Mouse (Mus musculus): Measurements from ENCODE around the gene 2310039H08Rik.

2310039H08Rik gene

DNA sequence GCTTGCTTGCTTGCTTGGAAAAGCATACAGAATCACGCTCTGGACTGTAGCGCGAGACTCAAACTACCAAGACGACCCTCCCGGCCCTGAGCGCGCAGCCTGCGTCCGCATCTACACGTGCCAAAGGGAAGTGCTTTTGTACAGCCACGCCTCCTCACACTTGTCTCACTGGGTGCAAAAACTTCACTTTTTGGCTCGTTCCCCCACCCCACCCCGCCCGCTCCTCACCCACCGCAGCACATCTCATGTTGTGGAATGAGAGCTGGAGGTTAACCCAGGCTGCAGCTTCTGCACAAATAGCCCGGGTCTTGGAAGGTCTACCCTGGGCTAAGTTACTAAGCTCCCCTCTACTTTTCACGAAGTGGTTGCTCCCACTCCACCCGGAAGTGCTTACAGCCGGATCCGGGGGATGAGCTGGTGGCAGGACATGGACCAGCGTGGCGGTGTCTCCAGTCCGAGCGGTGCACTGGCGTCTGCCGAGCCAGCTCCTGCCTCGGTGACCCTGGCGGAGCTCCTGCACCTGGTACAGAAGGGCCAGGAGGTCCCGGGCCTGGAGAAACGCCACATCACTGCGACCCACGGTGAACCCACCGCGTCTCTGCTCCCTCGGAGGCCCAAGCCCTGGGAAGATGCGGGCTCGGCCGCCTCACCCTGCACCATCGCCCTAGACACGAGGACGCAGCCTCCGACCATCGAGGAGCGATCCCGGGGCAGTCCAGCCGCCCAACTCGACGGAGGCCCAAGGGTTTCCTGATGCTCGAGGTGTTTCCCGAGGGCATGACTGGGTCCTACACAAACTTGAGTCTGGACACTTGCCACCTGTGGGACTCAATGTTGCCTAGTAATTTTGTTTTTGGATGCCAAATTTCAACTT is at the start of gene 2310039H08Rik:
TSS of gene 2310039H08Rik (plus strand) at position 232 of the 874 bp plus-strand sequence.
- peak; percentile 95 for DNase-seq

DNA sequence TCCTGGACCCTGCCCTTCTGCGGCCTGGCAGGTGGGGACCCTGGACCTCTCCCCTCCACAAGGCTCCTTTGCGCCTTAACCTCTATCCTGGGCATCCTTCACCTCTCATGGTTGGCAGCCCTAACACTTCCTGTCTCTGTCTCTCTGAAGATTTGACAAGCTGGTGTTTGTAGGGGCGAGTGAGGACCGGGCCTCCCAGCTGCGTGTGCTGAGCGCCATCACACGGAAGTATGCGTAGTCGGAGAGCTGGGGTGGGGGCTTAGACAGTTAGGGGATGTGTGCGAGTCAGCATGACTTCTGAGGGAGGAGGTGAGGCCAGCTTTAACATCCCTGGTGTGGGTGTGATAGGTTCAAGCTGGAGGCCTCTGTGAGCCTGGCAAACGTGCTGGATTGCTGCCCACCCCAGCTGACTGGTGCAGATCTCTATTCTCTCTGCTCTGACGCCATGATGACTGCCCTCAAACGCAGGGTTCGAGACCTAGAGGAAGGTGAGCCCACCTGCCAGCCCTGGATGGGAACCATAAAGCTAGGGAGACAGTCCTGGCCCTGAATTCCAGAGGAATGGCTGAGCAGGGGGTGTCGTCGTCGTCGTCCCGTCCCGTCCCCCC is 47.9 kb upstream of the 2310039H08Rik start:
- DNase-seq: no peak

DNA sequence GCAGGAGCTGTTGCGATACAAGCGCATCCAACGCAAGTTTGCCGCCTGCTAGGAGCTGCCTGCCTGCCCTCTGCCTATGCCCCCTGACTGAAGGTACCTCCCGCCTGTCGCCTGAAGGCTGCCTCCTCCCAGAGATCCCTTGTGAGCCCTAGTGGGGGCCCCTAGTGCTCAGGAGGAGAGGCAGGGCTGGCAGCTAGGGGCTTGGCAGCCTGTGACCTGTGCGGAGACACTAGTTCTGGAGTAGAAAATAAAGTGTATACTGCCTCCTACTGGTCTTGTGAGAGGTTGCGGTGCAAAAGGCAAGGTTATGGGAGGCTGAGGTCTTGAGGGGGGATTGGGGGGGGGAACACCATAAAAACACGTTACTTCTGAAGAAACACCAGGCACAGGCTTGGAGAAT is 47.2 kb upstream of the 2310039H08Rik start:
- peak; percentile 80 for DNase-seq

DNA sequence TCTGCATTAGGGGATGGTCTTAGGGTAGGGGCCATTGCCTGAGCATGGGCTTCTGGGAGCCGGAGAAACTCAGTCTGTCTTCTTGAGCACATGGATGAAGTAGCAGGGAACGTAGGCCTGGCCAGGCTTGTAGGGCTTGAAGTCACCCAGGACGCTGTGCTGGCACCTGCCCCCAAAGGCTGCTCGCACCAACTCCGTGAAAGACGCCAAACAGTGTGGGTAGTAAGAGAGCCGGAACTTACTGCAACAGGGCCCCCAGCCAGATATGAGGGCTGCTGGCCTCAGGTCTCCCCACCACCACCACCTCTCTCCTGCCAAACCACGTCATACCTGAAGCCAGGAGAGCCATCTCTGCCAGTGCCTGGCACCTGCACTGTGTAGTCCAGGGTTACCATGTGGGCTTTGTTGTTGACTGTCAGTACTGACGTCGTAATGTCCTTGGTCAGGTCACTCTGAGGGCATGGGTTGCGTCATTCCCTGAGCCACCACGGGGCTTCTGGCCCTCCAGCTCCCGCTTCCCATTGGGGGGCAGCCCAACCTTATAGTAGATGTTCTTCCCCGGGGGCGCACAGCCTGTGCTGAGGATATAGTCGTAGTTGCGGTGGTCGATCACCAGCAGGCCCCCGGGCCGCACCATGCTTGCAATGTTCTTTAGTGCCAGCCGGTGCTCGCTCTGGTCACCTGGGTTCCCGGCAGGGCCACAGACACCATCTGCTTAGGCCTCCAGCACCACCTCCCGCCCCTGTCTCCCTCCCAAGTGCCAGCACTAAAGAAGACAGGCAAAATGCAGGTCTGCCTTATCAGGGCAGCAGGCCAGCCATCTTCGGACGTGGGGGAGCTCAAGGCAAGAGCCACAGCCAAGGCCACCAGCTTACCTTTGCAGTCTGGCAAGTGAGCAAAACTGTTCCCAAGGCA is 46.4 kb upstream of the 2310039H08Rik start:
- no peak for DNase-seq

DNA sequence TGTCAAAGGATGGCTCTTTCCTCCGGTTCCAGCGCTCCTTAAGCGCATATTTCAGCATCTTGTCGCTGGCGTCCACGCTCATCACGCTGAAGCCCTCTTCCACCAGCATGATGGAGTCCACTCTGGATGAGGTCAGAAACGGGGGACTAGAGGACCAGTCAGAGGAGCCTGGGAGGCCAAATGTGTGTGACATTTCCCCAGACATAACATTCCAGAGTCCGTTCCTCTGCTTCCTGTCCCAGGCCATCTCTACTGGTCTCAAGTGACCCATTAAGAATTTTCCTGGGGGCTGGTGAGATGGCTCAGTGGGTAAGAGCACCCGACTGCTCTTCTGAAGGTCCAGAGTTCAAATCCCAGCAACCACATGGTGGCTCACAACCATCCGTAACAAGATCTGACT is 45.2 kb upstream of the 2310039H08Rik start:
- DNase-seq: no peak

DNA sequence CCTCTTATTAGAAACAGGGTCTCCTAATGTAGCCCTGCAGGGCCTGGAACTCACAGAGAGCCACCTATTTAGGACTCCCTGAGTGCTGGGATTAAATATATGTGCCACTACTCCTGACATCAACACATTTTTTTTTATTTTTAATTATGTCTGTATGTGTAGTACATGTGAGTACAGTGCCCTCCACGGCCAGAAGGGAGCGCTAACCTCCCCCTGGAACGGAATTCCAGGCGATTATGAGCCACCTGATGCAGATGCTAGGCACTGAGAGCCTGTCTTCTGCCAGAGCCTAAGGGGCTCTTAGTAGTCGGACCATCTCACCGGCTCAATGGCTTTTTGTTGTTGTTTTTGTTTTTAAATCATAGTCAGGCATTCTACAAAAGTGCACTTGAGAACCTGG is 44.4 kb upstream of the 2310039H08Rik start:
- peak; percentile 30 for DNase-seq

- no peak for DNase-seq
Measured at GRCm38 (mm10) chr17:46728496-46728895, 43.9 kb upstream of the 2310039H08Rik start.

DNA sequence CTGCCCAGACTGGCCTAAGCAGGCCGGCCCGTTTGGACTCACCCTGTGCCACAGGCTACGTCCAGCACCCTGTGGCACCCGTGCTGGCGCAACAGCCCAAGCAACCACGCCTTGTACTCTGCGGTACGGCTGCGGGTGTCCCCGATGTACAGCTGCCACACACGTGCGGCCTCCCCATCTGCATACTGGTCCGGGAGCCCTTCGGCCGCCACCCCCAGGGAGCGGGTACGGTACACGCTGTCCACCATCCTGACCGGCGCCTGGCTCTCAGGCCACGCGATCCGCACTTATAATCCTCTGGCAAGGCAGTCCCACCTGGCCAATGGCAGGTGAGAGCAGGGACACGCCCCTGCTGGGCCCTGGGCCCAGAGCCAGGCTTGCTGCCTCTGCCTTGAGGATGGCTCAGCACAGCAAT is 43.5 kb upstream of the 2310039H08Rik start, which contains the start of gene Gnmt:
TSS of gene Gnmt (minus strand) at position 265 of the 415 bp plus-strand sequence.
- DNase-seq: peak; percentile 20

GRCm38 (mm10) chr17:46734055-46734454 is 38.4 kb upstream of the 2310039H08Rik start:
- DNase-seq: no peak

GRCm38 (mm10) chr17:46735287-46735686 is 37.1 kb upstream of the 2310039H08Rik start:
- DNase-seq: no peak

DNA sequence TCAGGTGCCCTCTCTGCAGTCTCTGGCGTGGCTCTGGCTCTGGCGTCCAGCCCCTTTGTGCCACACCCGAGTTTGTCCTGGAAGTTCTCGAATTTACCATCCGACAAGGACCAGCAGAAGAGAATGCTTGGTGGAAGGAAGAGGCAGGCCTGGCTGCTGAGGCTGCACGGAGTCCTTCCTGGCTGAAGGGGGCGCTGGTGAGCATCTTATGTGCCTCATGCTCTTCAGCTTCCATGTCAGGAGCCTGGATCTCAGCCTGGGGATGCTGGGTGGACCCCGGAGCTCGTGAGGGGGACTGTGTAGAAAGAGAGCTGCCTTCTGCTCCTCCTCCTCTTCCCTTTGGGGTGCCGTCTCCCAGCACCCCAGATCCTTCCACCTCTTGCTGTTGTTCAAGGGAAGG is 36.3 kb upstream of the 2310039H08Rik start:
- peak; percentile 30 for DNase-seq

- no peak for DNase-seq
Measured at GRCm38 (mm10) chr17:46741305-46741704, 31.1 kb upstream of the 2310039H08Rik start.

- no peak for DNase-seq
Measured at GRCm38 (mm10) chr17:46742986-46743385, 29.4 kb upstream of the 2310039H08Rik start.

- peak; percentile 60 for DNase-seq
Measured at GRCm38 (mm10) chr17:46745506-46745905, 26.9 kb upstream of the 2310039H08Rik start.

DNA sequence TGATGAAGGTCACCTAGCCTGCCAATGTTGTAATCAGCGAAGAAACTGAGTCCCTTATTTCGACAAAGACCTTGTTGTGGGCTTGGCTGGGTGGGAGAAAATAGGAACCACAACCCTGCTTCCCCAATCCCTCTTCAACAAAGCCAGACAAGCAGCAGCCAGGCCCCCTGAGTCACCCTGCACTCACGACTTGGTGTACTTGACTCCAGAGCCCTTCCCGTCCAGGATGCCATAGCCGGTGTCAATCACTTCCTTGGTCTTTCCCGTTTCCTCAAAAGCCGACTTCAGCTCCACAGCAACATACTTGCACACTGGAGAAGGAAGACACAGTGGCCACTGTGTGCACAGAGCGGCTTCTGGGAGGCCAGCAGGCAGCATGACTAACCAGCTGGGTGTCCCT is 25.2 kb upstream of the 2310039H08Rik start:
- DNase-seq: no peak

DNA sequence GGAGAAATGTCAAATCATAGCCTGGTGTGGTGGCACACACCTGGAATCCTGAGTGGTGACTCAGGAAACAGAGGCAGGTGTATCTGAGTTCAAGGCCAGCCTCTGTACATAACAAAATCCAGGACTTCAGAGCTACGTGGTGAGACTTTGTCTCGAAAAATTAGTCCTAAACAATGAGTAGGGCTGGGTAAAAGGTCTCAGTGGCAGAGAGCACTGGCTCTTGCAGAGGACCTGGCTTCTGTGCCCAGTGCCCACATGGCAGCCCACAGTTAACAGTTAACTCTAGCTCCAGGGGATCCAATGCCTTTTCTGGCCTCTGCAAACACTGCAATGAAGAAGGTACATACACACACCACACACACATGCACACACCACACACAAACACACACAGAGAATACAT is 24.6 kb upstream of the 2310039H08Rik start:
- DNase-seq: no peak

GRCm38 (mm10) chr17:46749282-46749681 is 23.2 kb upstream of the 2310039H08Rik start:
- DNase-seq: no peak

GRCm38 (mm10) chr17:46750580-46750979 is 21.9 kb upstream of the 2310039H08Rik start:
- no peak for DNase-seq

DNA sequence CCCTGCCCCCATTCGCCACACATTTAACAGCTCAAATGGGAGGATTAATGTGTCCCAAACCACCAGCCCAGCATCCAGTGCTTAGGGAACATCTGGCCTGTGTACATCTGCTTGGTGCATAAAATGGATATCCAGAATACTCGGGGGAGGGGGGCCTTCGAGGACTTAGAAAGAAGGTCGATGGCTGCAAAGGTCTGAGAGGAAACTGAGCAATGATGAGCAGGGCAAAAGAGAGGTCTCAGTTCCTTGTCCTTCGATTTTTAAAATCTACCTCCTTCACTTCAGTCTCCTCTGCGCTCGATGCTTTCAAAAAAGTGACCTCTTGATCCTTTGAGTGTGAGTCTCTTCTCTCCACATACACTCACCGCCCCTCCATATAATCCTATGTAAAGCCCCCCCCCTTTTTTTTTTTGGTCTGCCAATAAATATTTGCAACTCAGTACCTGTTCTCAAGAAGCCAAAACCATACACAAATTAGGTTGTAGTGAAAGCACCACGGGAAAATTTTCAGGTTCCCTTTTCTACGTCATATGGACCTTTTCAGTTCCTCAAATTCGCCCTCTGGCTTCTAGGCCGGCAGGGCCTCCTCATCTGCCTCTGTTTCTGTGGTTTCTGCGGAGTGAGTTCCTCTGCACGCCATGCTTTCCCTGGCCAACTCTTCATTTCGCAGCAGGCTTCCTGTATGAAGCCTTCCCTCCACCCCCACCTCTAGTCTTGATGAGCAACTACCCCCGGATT is 21.2 kb upstream of the 2310039H08Rik start:
- no peak for DNase-seq

GRCm38 (mm10) chr17:46751794-46752556 is 20.5 kb upstream of the 2310039H08Rik start, which contains the start of gene Cnpy3:
TSS of gene Cnpy3 (minus strand) at chr17:46752214.
- DNase-seq: peak; percentile 99

DNA sequence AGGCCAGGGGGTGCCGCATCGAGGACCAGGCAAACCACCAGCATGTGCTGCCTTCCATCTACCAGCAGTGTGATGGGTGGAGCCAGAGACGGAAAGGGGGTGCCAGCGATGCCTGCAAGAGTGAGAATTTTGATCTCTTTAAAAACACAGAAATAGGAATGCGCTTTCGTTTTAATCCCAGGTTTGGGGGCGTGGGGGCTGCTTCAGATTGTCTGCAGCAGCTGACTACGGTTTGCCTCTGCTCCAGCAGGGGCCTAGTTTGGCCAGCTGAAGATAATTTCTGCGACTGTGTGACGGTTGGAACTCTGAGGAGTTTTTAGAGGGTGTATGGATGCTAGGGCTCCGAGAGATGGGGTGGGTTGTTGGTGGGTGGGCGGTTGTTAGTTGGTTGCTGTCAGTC is 13.7 kb upstream of the 2310039H08Rik start:
- DNase-seq: no peak
